Mouse (Mus musculus): Measurements from ENCODE around the gene Ece2.
"Not testable (repeated sequence)": the region's sequence is repeated elsewhere in the genome, so short reads cannot be mapped to it uniquely, and the experiment has no call there.

Gene Ece2

DNA sequence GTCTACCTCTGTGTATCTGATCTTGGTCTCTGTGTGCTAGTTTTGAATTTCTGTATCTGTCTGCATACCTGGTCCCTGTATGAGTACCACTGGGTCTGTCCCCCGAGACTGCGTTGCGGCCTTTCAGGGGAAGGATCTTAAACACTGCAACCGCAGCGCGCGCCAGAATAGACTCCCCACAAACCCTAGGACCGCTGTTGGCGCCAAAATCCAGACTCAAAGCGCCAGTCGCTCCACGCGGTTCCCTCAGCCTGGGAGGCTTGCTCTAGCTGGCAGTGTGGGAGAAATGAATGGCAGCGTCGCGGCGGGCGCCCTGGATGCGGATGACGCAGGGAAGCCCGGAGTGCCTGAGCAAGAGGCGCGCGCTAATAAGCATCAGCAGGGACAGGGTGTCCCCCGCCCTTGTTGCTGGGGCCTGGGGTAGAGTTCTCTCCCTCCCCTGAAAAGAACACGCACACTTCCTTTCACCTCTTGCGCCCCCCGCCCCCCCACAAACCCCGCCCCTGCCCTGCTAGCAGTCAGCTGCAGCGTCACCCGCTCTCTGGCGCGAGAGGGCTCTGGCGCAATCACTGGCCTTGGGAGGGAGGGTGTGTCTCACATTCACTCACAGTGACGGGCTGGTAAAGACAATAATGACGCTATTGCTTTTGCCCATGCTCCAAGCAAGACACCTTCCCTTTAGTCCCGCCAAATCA is 7.5 kb upstream of the Ece2 start:
- DNase-seq (ENCODE audit: low spot score) = peak; percentile 19

DNA sequence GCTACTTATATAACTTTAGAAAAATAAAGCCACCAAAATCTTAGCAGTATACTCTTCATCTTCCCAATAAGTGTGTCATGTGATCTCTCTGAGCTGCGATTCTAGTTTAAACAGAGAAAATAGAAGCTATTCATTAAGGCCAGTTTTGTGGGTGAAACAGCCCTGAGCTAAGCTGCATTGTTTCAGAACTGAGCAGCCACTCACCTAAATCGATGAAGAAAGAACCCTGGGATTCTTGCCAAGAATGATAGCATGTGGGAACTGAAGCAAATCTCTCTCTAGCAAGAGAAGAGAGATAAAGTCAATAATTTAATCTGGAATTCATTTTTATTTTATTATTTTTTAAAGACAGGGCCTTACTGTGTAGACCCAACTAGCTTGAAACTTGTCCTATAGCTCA is 6.4 kb upstream of the Ece2 start:
- DNase-seq (ENCODE audit: low spot score) = no peak

DNA sequence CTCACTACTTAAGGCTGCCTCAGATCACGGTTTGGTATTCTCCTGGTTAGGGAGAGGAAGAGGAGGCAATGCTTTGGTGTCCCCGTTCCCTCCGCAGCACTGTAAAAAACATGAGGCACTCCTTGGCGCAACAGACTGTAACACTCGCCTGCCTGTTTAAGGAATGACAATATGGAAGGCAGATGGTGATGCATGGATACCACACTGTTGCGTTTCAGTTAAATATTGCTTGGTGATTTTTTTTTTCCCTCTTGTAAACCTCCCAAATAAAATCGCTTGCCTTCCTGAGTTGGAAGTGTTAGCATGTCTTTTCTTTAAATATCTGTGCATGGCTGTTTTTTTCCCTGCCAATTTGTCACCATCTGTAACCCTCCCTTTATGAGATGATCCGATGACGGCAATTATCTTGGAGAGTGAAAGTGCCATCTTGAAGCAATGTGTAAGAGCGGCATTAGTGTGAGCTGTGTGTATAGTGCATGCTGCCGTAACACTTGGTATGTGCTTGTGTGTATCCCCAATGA is 697 bp upstream of the Ece2 start:
- DNase-seq (ENCODE audit: low spot score) = no peak

DNA sequence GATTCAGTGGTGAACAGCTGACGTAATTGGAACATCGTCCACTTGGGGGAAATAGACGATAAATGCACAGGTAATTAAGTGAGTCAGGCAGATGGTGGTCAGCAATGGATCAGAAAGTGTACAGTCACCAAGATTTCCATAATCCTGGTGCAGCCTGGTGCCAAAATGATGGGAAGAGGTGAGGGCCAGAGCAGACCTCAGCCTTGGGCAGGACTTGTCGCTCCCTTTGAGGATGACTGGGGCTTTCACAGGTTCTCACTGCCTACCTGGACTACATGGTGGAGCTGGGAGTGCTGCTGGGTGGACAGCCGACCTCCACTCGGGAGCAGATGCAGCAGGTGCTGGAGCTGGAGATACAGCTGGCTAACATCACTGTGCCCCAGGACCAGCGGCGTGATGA is 7.8 kb downstream of the Ece2 start:
- no peak for DNase-seq (ENCODE audit: low spot score)

DNA sequence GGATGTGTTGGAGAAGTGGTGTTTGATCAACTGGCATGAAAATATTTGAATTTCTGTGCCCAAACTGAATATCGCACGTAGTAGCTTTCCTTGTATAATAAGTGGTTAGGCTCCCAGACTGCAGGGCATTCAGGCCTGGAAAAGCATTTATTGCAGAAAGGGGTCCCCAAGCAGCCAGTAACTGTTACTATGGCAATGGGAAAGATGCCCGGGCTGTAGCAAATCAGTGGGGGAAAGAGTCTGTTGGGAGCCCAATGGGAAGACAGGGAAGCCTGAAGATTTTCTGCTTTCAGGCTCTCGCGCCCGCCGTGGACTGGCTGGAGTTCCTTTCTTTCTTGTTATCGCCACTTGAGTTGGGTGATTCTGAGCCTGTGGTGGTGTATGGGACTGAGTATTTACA is 8.7 kb downstream of the Ece2 start:
- no peak for DNase-seq (ENCODE audit: low spot score)

- DNase-seq (ENCODE audit: low spot score) = peak; percentile 25
Observed at GRCm38 (mm10) chr16:20642161-20642560, 12.5 kb downstream of the Ece2 start.

DNA sequence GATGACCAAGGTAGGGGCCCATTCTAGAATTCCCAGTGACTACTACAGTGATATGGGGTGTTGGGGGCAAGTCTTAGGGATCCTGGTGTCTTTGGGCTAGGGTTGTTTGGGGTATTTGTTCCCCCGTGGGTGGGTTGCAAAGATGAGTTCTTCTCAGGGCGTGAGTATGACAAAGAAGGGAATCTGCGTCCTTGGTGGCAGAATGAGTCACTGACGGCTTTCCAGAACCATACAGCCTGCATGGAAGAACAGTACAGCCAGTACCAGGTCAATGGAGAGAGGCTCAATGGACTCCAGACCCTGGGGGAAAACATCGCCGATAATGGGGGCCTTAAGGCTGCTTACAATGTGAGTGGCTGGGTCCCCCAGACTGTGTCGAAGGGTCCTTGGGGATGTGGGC is 14.3 kb downstream of the Ece2 start:
- no peak for DNase-seq (ENCODE audit: low spot score)

DNA sequence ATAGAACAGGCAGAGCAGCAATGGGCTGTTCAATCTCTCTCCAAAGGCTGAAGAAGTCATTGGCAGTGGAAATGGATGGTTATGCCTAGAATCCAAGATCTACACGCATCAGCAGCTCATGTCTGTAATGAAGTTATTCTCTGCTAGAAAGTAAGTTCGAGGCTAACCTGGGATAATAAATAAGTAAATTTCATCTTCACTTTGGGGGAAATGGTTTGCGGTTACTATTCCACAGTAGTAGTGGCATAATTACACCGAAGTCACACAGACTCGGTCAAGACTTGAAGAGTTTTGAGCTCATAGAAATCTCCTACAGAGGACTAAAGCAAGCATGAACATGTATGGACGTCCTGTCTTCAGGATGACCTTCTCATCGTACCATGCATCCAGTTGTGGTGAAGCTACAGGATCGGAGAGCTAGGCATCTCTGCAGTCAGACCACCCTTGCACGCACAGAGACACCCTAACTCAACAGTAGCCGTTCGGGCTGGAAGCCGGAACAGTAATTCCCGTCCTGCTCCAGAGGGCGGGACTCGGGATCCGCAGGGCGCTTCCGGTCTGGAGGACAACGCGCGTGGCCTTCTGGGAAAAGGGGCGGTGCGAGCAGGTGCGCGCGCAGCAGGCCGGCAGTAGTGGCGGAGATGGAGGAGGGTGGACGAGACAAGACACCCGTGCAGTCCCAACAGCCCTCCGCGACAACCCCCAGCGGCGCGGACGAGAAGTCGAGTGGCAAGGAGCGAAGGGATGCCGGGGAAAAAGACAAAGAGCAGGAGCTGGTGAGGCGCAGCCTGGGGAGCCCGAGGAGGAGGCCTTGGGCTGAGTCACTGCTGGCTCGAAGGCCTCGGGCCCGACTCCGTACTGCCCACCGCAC is 21.7 kb downstream of the Ece2 start, which contains the start of gene Psmd2:
Psmd2 (plus strand) TSS at position 577 of the 871 bp plus-strand sequence.
- peak; percentile 89 for DNase-seq (ENCODE audit: low spot score)

GRCm38 (mm10) chr16:20651947-20652310 is 22.3 kb downstream of the Ece2 start:
- no peak for DNase-seq (ENCODE audit: low spot score)

- DNase-seq (ENCODE audit: low spot score) = no peak
Observed at GRCm38 (mm10) chr16:20653315-20653714, 23.7 kb downstream of the Ece2 start.

- DNase-seq (ENCODE audit: low spot score) = no peak
Observed at GRCm38 (mm10) chr16:20657661-20658060, 28.0 kb downstream of the Ece2 start.

DNA sequence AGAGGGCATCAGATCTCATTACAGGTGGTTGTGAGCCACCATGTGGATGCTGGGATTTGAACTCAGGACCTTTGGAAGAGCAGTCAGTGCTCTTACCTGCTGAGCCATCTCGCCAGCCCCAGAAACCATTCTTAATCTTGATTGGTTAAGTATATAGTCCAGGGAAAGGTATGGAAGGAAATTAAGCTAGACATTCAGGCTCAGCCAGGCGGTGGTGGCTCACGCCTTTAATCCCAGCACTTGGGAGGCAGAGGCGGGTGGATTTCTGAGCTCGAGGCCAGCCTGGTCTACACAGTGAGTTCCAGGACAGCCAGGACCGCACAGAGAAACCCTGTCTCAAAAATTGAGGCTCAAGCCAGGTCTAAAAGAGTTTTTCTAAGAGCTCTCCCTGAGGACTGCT is 38.4 kb downstream of the Ece2 start, which contains the start of gene Eif4g1:
Eif4g1 (plus strand) TSS at position 301 of the 400 bp plus-strand sequence.
- DNase-seq (ENCODE audit: low spot score) = not testable (repeated sequence)

- DNase-seq (ENCODE audit: low spot score) = no peak
Observed at GRCm38 (mm10) chr16:20670291-20670690, 40.7 kb downstream of the Ece2 start.

DNA sequence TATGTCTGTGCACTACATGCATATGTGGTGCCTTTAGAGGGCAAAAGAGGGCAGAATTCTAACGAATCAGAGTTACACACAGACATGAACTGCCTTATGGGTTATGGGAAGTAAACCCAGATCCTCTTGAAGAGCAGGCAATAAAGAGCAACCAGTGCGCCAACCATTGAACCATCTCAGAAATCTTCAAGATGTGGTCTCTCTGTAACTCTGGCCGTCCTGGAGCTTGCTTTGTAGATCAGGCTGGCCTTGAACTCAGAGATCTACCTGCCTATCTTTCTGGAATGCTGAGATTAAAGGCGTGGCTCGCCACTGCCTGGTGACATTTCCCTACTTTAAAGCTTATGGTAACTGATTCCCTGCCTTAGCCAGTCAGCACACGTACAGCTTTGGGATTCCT is 42.3 kb downstream of the Ece2 start:
- DNase-seq (ENCODE audit: low spot score) = peak; percentile 10

GRCm38 (mm10) chr16:20672500-20672902 is 42.9 kb downstream of the Ece2 start:
- peak; percentile 94 for DNase-seq (ENCODE audit: low spot score)

DNA sequence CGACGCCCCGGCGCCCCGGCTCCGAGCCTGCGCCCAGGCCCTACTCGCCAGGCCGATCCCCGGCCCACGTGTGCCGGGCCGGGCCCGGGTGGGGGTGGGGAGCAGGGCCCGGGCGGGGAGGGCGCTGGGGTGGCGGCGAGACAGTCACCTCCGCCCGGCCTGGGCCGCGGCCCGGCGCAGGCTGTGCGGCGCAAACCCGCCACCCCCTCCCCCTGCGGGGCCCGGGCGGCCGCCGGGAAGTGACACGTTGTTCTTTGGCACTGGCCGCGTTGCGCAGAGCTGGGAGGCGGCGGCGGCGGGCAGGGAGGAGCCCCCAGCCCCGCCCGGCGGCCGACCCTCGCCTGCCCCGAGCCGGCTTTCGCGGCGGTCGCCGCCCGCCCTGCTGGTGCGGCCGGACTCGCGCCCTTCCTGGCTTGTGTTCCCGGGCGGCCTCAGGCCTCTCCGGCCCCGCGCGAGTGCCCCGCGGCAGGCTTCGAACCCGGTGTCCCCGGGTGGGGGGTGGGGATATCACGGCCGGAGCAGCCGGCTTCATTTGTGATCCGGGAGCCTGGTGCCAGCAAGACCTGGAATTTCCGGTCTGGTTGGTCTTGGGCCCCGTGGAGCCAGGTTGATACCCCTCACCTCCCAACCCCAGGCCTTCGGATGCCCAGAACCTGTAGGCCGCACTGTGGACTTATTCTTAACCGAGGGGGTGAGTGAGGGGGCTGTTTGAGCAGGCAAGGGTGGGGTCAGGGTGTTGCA is 43.5 kb downstream of the Ece2 start:
- peak; percentile 54 for DNase-seq (ENCODE audit: low spot score)

- peak; percentile 36 for DNase-seq (ENCODE audit: low spot score)
Observed at GRCm38 (mm10) chr16:20673706-20674303, 44.2 kb downstream of the Ece2 start.

DNA sequence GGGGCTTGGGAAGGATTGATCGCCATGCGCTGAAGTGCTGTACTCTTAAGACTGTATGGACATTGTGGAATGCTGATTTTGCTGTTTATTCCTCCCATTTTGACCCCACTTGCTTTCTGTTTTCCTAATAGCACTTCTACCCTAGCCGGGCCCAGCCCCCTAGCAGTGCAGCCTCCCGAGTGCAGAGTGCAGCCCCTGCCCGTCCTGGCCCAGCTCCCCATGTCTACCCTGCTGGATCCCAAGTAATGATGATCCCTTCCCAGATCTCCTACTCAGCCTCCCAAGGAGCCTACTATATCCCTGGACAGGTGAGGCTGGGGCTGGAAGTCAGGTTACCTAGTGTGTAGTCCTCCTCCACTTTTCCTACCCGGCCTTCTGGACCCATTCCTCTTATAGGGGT is 45.6 kb downstream of the Ece2 start:
- DNase-seq (ENCODE audit: low spot score) = no peak

DNA sequence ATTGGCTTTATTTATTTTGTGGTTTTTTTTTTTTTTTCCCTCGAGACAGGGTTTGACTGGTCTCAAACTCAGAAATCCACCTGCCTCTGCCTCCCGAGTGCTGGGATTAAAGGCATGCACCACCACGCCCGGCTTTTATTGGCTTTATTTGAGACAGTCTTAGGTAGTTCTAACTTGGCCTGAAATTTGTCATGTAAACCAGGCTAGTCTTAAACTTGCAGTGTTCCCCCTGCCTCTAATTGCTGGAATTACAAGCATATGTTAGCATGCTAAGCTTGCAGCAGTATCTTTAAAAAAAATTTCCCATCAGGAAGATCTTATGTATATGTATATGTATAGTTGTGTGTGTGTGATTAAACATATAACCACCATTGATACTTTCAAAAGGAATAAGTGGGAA is 47.1 kb downstream of the Ece2 start:
- DNase-seq (ENCODE audit: low spot score) = no peak

GRCm38 (mm10) chr16:20677380-20677779 is 47.8 kb downstream of the Ece2 start:
- DNase-seq (ENCODE audit: low spot score) = no peak

- DNase-seq (ENCODE audit: low spot score) = no peak
Observed at GRCm38 (mm10) chr16:20677974-20678675, 48.5 kb downstream of the Ece2 start.

All from T-cell, adult 2 months (primary cell).